In the genomic region with DNA sequence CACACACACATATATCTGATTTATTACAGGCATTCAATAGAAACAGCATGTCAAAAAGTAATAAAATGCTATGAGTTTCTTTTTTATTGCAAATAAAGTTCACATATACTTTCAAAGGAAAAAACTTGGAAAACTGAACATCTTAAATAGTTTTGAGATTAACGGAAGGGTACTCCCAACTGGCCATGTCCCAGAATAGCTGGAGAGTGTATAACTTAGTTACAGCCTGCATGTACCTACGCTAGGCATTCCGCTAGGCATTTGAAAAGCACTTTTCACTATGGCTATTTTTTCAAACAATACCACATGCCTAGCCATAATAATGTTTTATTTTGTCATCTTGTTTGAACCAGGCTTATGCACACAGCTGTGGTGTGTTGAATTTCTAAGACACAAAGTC, we compare ENCODE assay signal across 33 mouse cellular contexts.
"Had no signal": no experiment of that assay in that cellular context is flagged by ENCODE, and none has a peak within 500 bp of the region (broad histone marks: within the 10 kb centered on the region; RNA-seq: fewer than 3 reads in every experiment).

No protein-coding gene starts in this region.

- DNase-seq: heart, postnatal 10 days; heart, postnatal 14 days; heart, postnatal 36 days; heart, postnatal 4 days; kidney, adult 11 months; kidney, adult 18-20 months; kidney, adult 2 months; kidney, adult 8-10 months; kidney, adult 9 months; kidney, postnatal 10 days; kidney, postnatal 14 days; kidney, postnatal 25 days; kidney, postnatal 36 days; kidney, postnatal 4 days; layer of hippocampus, adult 9-11 months; layer of hippocampus, postnatal 36 days had no signal

- H3K4me2 ChIP-seq: heart, embryonic 11.5 days; heart, embryonic 12.5 days; heart, embryonic 13.5 days; heart, embryonic 15.5 days; hindbrain, embryonic 12.5 days; hindbrain, embryonic 13.5 days; hindbrain, embryonic 14.5 days; hindbrain, embryonic 15.5 days; intestine, embryonic 15.5 days; kidney, embryonic 15.5 days had no signal

- H3K4me1 ChIP-seq: heart, embryonic 10.5 days; hindbrain, embryonic 10.5 days; hindbrain, embryonic 12.5 days; hindbrain, embryonic 13.5 days; intestine, embryonic 15.5 days; kidney, embryonic 15.5 days had no signal

- H3K9ac ChIP-seq: heart, embryonic 12.5 days; heart, embryonic 13.5 days; heart, embryonic 15.5 days; hindbrain, embryonic 12.5 days; hindbrain, embryonic 13.5 days; hindbrain, embryonic 14.5 days; hindbrain, embryonic 15.5 days; intestine, embryonic 15.5 days; kidney, embryonic 15.5 days had no signal

- H3K36me3 ChIP-seq: heart, embryonic 10.5 days; heart, embryonic 12.5 days; heart, embryonic 13.5 days; heart, embryonic 15.5 days; hindbrain, embryonic 10.5 days; hindbrain, embryonic 12.5 days; hindbrain, embryonic 13.5 days; hindbrain, embryonic 15.5 days; intestine, embryonic 15.5 days; kidney, embryonic 15.5 days had no signal

- H3K4me3 ChIP-seq: heart, embryonic 10.5 days; heart, embryonic 12.5 days; heart, embryonic 13.5 days; heart, embryonic 15.5 days; hindbrain, embryonic 10.5 days; hindbrain, embryonic 12.5 days; hindbrain, embryonic 13.5 days; hindbrain, embryonic 15.5 days; intestine, embryonic 15.5 days; kidney, embryonic 15.5 days; layer of hippocampus, adult 2 months had no signal

- ATAC-seq: inflammation-experienced regulatory T-cells, adult 6 months; intestine, postnatal 0 days had no signal

- H3K27ac ChIP-seq: heart, embryonic 10.5 days; heart, embryonic 13.5 days; hindbrain, embryonic 10.5 days; hindbrain, embryonic 12.5 days; hindbrain, embryonic 13.5 days; hindbrain, embryonic 14.5 days; hindbrain, embryonic 15.5 days; hindbrain, postnatal 0 days; intestine, embryonic 15.5 days; kidney, embryonic 15.5 days; kidney, postnatal 0 days; layer of hippocampus, adult 2 months had no signal

- H3K27me3 ChIP-seq: heart, embryonic 12.5 days; heart, embryonic 13.5 days; heart, embryonic 15.5 days; hindbrain, embryonic 12.5 days; hindbrain, embryonic 13.5 days; hindbrain, embryonic 15.5 days; intestine, embryonic 15.5 days; kidney, embryonic 15.5 days had no signal

- H3K9me3 ChIP-seq: heart, embryonic 10.5 days; heart, embryonic 12.5 days; heart, embryonic 13.5 days; heart, embryonic 15.5 days; hindbrain, embryonic 10.5 days; hindbrain, embryonic 12.5 days; hindbrain, embryonic 13.5 days; hindbrain, embryonic 15.5 days; intestine, embryonic 15.5 days; kidney, embryonic 15.5 days had no signal
